Mouse (Mus musculus) right cerebral cortex, adult 2 months (tissue): Measurements from ENCODE around the gene Apol10a.
"Not testable (repeated sequence)": the region's sequence is repeated elsewhere in the genome, so short reads cannot be mapped to it uniquely, and the experiment has no call there.

ENCODE experiments used
- DNase-seq, 2 experiments: peaks; one replicate each; pipeline ENCODE4 v3.0.0; 2021 to 2022; ENCODE audit warnings: low spot score in 2 of 2

Apol10a gene

DNA sequence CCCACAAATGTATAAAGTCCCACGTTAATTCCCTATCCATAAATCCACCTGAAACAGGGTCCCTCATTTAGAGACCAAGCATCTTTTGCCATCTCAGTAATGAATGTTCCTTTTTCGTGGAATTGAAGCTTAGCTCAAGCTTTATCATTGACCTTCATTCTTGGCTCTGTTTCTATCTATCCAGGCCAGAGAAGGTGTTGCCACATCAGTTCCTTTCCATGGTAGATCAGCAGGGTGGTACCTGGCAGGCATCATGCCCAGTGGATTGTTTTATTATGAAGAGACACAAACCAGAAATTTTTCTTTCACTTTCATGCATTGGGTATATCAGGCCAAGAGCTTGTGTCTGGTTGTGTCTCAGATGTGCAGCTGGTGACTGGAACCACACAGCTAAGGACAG is at the start of gene Apol10a:
TSS of gene Apol10a (plus strand) at position 355 of the 400 bp plus-strand sequence.
- DNase-seq: not testable (repeated sequence)

DNA sequence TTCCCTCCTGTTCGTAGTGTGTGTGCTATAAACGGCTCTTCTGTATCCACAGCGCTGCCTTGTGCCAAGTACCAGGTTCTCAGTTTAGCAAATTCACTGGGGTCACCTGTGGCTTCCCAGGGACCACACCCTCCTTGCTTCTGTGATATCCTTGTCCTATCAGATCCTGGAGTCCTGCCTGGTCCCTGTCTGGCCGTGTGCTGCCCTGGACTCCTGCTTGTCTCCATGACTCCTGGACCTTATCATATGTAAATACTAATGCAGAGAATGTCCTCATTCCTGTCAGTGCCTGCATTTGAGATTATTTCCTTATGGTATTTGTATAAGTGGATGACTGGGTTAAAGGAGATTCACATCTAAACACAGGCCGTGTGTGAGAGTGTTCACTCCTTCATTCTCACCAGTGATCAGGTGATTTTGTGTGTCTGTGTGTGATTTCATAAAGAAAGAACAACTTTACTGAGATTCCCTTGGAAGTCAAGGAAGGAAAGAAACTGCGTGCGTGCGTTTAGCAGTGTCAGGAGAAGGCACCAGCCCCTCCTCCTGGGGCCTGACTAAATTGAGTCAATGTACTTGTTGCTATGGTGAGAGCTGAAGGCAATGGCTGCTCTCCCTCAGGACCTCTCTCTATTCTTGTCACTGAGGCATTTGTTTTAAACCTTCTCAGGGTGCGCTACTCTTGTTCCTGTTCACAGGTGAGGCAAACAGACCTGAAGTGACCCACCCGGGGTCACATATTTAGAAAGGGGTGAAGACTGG is 48.0 kb upstream of the Apol10a start:
- DNase-seq: not testable (repeated sequence)

DNA sequence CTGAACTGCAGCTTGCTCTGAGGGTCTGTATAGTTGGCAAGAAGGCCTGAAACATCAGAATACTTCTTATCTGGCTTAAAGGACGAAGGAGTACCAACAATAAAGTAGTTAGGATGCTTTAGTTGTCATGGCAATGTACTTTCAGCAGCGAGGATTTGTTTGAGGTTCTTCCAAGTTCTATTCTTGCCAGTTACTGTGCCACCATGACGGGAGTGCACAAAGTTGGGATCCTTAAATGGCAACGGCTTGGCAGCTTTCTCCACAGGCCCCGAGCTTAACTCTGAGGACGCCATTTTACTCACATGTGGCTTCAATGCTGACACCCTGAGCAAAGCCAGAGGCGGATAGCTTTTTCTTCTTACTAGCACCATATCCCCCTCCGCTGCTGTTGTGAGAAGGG is 32.1 kb upstream of the Apol10a start:
- peak; percentile 26 to 45 for DNase-seq

DNA sequence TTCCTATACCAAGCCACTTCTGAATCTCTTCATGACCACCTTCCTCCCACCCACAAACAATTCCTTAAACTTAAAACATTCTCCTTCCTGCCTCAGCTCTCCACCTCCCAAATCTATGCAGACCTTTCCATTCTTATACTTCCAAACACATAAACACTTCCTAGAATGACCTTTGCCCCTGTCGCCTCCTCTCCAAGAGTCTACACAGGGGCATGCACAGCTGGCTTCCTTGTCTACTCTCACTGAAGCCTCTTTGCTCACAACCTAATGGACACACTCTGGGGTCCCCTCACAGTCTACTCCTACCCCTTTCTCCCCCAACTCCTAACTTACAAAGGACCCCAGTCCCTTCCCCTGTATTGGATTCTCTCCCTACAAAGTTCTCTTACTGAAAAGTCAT is 31.2 kb upstream of the Apol10a start:
- DNase-seq: not testable (repeated sequence)

DNA sequence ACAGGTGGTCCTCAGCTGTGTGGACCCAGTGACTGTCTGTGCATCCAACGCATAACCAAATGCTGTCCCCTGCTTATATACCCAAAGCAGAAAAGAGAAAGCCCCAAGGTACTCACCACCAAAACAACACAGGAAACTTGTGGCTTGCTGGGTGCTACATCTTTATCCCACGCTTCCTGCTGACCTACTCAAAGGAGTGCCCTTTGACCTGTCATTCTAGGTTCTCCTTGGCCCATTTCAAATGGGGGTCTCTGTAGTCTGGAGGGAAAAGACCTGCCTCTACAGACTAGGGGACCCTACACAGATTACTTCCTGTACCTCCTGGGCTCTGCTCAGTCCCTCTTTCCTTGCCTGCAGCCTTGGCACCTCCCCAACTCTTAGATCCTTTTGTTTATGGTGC is 29.5 kb upstream of the Apol10a start, which contains the start of gene Apol7b:
TSS of gene Apol7b (minus strand) at position 101 of the 400 bp plus-strand sequence.
- not testable (repeated sequence) for DNase-seq

DNA sequence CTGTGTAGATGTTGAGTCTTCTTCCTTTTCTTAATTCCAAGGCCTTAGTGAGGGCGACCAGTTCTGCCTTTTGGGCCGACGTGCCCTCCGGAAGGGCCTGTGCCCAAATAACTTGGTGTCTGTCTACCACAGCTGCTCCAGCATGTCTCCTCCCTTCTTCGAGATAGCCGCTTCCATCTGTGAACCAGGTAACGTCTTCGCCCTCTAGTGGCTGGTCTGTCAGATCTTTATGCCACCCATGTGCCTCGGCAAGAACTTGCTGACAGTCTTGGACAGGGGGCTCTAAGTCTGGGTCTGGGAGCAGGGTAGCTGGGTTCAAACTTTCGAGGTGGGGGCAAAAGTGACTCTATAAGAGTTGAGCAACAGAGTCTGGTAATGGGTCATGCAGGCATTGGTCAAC is 26.9 kb upstream of the Apol10a start:
- DNase-seq: peak; percentile 5 to 7

DNA sequence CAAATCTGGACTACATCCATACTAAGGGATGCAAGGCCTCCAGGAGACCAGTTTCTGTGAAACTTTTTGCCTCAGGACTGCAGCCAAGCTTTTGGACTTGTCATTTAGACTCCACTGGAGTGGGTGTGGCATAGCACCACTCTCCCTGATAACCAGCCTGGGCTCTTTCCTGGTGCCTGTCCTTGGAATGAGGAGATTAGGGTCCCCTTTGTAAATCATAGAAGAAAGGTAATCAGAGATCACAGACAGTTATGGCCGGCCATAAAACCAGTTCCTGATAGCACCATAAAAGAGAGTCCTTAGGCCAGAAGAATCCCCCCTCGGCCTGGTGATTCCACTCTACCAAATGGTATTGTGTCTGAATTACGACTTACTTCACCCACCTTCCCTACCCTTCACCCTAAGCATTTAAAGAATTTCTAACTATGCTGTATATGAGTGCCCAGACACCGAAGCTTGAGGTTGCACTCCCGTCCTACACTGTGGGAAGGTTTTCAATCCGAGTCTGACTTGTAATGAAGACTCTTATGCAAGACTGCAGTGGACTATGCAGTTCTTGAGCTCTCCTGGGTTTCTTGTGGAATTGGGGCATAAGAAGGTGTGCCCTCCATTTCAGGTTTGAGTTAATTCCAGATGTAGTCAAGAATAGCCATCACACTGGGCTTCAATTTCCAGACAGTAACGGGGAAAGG is 2.0 kb upstream of the Apol10a start:
- DNase-seq: not testable (repeated sequence)

DNA sequence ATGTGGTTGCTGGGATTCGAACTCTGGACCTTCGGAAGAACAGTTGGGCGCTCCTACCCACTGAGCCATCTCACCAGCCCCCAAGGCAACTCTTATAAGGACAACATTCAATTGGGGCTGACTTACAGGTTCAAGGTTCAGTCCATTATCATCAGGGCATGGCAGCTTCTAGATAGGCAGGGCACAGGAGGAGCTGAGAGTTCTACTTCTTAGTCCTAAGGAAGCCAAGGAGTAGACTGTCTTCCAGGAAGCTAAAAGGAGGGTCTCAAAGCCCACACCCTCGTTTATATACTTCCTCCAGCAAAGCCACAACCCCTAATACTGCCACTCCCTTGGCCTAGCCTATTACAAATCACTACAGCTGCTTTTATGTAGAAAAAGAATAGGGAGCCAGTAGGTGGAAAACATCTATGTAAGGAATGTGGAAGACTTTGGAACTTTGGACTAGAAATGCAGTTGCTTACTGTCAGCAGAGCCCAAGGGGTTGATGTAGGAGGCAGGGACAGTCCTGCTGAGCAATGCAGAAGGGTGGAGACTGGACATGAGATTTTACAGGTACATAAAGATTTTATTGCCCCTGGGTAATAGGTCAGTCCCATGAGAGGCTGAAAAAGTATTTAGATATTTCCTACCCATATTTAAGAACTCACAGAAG is 5.4 kb downstream of the Apol10a start:
- no peak for DNase-seq

DNA sequence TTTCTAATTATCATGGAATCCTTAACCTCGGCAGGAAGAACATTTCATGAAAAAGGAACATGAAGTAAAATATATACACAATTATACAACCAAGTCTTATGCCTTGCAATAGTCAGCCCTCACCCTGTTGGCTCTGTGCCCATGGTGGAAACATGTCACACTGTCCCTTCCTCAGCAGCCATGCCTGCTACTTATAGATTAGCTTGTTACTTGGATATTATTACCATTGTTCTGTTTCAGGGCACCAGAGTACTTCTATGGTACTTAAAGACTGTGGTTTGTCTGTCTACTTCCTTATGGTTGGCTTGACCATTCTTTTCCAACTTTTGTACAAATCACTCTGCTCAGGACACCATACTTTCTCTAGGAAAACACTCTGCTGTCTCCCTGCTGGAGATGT is 16.3 kb downstream of the Apol10a start:
- not testable (repeated sequence) for DNase-seq

DNA sequence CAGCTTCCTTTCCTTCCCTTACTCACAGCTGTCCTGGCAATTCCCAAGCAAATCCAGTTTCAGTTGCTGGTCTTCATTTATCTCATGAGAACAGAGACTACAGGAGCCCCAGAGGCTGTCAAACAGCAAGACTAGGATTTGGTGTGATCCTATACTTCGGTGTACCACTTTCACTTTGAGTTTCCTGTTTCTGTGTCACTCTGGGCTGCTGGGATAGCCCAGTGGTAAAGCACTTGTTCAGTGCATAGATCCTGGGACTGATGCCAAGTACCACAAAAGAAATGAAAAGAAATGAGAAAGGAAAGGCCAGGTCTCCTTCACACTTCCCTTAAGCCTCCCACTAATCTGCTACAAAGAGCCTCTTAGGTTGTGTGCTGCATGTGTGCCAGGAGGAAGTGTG is 17.8 kb downstream of the Apol10a start:
- DNase-seq: not testable (repeated sequence)

DNA sequence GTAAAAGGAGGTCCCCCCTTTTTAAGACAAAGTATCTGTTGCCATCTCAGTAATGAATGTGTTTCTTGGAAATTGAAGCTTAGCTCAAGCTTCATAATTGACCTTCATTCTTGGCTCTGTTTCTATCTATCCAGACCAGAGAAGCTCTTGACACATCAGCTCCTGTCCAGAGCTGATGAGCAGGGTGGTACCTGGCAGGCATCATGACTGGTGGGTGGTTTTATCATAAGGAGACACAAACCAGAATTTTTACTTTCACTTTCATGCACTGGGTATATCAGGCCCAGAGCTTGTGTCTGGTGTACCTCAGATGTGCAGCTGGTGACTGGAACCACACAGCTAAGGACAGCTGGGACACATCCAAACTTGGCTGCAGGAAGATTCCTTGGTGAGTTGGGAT is 31.1 kb downstream of the Apol10a start, which contains the start of gene Apol11a:
TSS of gene Apol11a (plus strand) at position 306 of the 400 bp plus-strand sequence.
- not testable (repeated sequence) for DNase-seq

DNA sequence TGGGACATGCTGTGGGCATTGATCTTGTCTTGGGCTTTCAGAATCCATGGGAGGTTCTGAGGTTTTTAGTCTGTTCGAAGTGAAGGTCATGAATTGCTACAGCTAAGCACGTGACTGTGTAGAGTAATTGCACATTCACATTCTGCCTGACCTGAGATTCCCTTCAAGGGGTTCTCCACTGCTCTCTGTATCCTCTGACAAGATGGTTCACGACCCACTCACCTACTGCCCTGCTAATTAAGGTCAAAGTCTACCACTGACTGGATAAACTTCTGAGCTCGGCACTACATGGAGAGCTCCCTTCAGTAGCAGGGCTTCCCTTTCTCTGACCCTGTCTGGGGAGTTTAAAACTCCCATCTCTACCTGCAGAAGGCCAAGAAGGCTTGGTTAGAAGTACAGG is 43.7 kb downstream of the Apol10a start:
- not testable (repeated sequence) for DNase-seq

DNA sequence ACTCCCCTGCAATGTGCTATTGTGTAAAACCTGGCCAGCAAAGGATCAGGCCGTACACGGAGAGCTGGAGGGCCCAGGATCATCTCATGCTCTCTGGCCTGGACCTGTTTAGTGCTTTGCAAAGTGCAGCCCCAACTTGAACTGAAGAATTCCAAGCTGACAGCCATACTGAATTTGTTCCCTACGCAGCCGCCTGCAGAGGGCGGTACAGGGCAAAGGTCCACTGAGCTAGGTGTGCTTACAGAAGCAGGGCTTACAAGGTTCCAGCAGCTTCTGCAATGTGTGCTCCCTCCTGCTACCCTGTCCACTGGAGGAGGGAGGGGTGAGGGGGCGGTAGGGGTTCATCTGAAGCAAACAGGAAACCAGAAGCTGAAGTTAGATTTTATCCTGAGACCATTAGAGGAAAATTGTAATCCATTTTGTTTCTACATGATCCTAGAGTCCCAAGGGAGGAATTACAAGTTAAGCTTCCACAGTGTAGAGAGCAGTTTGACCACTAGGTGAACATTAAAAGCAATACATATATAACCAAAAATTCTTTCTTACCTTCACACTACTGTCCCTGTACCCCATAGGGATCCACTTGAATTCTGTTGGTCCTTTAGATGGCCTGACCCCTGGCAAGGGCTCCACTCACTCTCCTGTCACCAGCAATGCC is 46.5 kb downstream of the Apol10a start:
- peak; percentile 25 to 29 for DNase-seq

DNA sequence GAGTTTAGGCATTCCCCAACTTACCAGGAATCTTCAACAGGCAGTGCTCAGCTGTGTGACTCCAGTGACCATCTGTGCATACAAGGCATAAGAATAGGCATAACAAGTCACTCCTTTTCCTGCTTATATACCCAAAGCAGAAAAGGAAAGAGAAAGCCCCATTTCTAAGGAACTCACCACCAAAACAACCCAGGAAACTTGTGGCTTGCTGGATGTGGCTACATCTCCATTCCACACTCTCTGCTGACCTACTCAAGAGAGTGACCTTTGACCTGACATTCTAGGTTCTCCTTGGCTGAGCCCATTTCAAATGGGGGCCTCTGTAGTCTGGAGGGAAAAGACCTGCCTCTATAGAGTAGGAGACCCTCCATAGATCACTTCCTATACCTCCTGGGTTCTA is 56.4 kb downstream of the Apol10a start, which contains the start of gene Apol7c:
TSS of gene Apol7c (minus strand) at position 101 of the 400 bp plus-strand sequence.
- DNase-seq: no peak

DNA sequence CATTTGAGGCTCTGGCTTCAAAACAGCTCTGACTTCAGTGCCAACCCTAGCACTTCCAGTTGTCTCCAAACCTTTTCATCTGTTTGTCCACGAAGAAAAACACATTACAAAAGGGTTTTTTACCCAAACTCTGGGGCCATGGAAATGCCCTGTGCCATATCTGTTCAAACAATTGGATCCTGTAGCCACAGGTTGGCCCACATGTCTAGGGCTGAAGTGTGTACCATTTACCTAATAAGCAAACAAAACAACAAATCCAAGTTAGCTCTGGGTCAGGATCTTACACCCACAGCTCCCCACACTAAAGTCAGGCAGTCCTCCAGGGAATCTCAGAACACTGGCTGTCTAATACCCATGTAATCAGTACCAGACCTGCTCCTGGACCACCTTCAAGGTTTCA is 62.4 kb downstream of the Apol10a start:
- DNase-seq: not testable (repeated sequence)
